Mouse (Mus musculus) brown adipose tissue, adult 24 weeks (tissue): ENCODE measurements around the gene Ndufaf2. TPM values are rescaled to one million over a fixed set of nuclear protein-coding genes. Genes with fewer than 3 reads are reported as not detected.

ENCODE experiments used
- H3K27ac ChIP-seq: fragments of 200-500 bp; replicated peaks from 2 replicates; pipeline ENCODE4 v1.5.1; 2012; ENCODE audit warnings: low read depth, mild to moderate bottlenecking, low read length
- H3K4me1 ChIP-seq: fragments of 200-500 bp; 2 replicates; pipeline ENCODE4 v1.6.1; 2012; ENCODE audit warnings: low read length, mixed read lengths; ENCODE audit not compliant: control insufficient read depth, insufficient read depth, insufficient read length
- H3K4me3 ChIP-seq: fragments of 200-500 bp; 2 replicates; pipeline ENCODE4 v1.5.1; 2012; ENCODE audit warnings: low read depth, mild to moderate bottlenecking, low read length, moderate library complexity; ENCODE audit not compliant: insufficient read depth
- polyA plus RNA-seq: library from polyadenylated mRNA; stranded (reverse); fragments of >200 nt; gene quantifications from 2 replicates; pipeline ENCODE4 v1.2.4, GENCODE M21; 2012; ENCODE audit not compliant: missing spikeins, insufficient read depth, insufficient read length

The Ndufaf2 gene
- polyA plus RNA-seq, 1 experiment, result 116 TPM

GRCm38 (mm10) chr13:108124096-108124495 lies 34.3 kb downstream of the Ndufaf2 start:
- Histone ChIP-seq H3K4me3 (no peak overlapping the region), H3K27ac (no peak overlapping the region), H3K4me1 (peaks cover 3% of the 10 kb centered on the region; the same call in 1 of the 2 replicates)

- no peak overlapping the region for H3K27ac ChIP-seq
- no peak overlapping the region for H3K4me3 ChIP-seq
- H3K4me1 ChIP-seq, result peaks cover under 1% of the 10 kb centered on the region; the same call in 1 of the 2 replicates
Observed at GRCm38 (mm10) chr13:108123109-108123723, 35.2 kb downstream of the Ndufaf2 start.

- no peaks in the 10 kb centered on the region for H3K4me1 ChIP-seq
- no peak overlapping the region for H3K4me3 ChIP-seq
- H3K27ac ChIP-seq, result no peak overlapping the region
Observed at GRCm38 (mm10) chr13:108119411-108120310, 38.8 kb downstream of the Ndufaf2 start.

GRCm38 (mm10) chr13:108118188-108118587 lies 40.2 kb downstream of the Ndufaf2 start:
- no peak overlapping the region for H3K27ac ChIP-seq
- no peaks in the 10 kb centered on the region for H3K4me1 ChIP-seq
- no peak overlapping the region for H3K4me3 ChIP-seq

GRCm38 (mm10) chr13:108117654-108118053 lies 40.8 kb downstream of the Ndufaf2 start:
- H3K4me1 ChIP-seq, result no peaks in the 10 kb centered on the region
- no peak overlapping the region for H3K27ac ChIP-seq
- H3K4me3 ChIP-seq, result no peak overlapping the region

GRCm38 (mm10) chr13:108114257-108114656 lies 44.2 kb downstream of the Ndufaf2 start:
- H3K27ac ChIP-seq, result no peak overlapping the region
- H3K4me1 ChIP-seq, result no peaks in the 10 kb centered on the region; the same call in 1 of the 2 replicates
- no peak overlapping the region for H3K4me3 ChIP-seq

- Histone ChIP-seq H3K4me1 (no peaks in the 10 kb centered on the region; the same call in 1 of the 2 replicates), H3K4me3 (no peak overlapping the region), H3K27ac (no peak overlapping the region)
Observed at GRCm38 (mm10) chr13:108113536-108113935, 44.9 kb downstream of the Ndufaf2 start.

GRCm38 (mm10) chr13:108110929-108111328 lies 47.5 kb downstream of the Ndufaf2 start:
- Histone ChIP-seq H3K4me3 (no peak overlapping the region), H3K4me1 (no peaks in the 10 kb centered on the region; the same call in 1 of the 2 replicates), H3K27ac (no peak overlapping the region)

GRCm38 (mm10) chr13:108100700-108101099 lies 57.7 kb downstream of the Ndufaf2 start:
- Histone ChIP-seq H3K27ac (no peak overlapping the region), H3K4me3 (no peak overlapping the region), H3K4me1 (peaks cover 1% of the 10 kb centered on the region; the same call in 1 of the 2 replicates)

GRCm38 (mm10) chr13:108096446-108096845 lies 62.0 kb downstream of the Ndufaf2 start:
- Histone ChIP-seq H3K27ac (no peak overlapping the region), H3K4me3 (no peak overlapping the region), H3K4me1 (peaks cover 4% of the 10 kb centered on the region; the same call in 1 of the 2 replicates)

GRCm38 (mm10) chr13:108095617-108096016 lies 62.8 kb downstream of the Ndufaf2 start:
- peaks cover 4% of the 10 kb centered on the region; the same call in 1 of the 2 replicates for H3K4me1 ChIP-seq
- H3K27ac ChIP-seq, result no peak overlapping the region
- no peak overlapping the region for H3K4me3 ChIP-seq

- no peak overlapping the region for H3K27ac ChIP-seq
- no peak overlapping the region for H3K4me3 ChIP-seq
- H3K4me1 ChIP-seq, result peaks cover 4% of the 10 kb centered on the region; the same call in 1 of the 2 replicates
Observed at GRCm38 (mm10) chr13:108094681-108095080, 63.7 kb downstream of the Ndufaf2 start.

GRCm38 (mm10) chr13:108092290-108092689 lies 66.1 kb downstream of the Ndufaf2 start:
- H3K4me1 ChIP-seq, result peaks cover 4% of the 10 kb centered on the region; the same call in 1 of the 2 replicates
- H3K4me3 ChIP-seq, result no peak overlapping the region
- no peak overlapping the region for H3K27ac ChIP-seq

GRCm38 (mm10) chr13:108086724-108087123 lies 71.7 kb downstream of the Ndufaf2 start:
- no peak overlapping the region for H3K27ac ChIP-seq
- H3K4me3 ChIP-seq, result no peak overlapping the region

GRCm38 (mm10) chr13:108086036-108086435 lies 72.4 kb downstream of the Ndufaf2 start:
- H3K27ac ChIP-seq, result no peak overlapping the region

More at GRCm38 (mm10) chr13:108086724-108087123, 71.7 kb downstream of the Ndufaf2 start:
- no peaks in the 10 kb centered on the region for H3K4me1 ChIP-seq

More at GRCm38 (mm10) chr13:108086036-108086435, 72.4 kb downstream of the Ndufaf2 start:
- Histone ChIP-seq H3K4me1 (no peaks in the 10 kb centered on the region), H3K4me3 (no peak overlapping the region)
